In the genomic region with DNA sequence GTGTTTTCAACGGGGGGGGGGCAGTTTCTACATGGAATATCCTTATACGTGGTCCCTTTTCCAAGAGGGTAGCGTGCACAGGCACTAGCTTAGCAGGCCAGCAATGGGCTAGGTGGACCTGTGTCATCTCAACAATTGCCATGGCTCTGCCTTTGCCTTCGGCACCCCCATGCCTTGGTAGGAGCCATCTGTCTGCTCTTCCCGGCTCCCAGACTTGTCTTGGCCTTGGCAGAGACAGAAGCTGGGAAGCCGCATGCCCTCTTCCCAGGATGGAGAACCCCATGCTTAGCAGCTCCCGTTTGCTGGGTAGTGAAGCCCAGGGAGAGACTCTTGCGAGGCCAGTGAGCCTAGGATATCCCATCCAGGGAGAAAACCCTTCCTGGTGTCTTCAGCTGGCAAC, we compare ENCODE assay signal across 12 mouse cellular contexts.
"Had no signal": no experiment of that assay in that cellular context is flagged by ENCODE, and none has a peak within 500 bp of the region (broad histone marks: within the 10 kb centered on the region; RNA-seq: fewer than 3 reads in every experiment).

No protein-coding gene starts in this region.

- H3K4me3 ChIP-seq: layer of hippocampus, adult 2 months; liver, embryonic 15.5 days; megakaryocyte, embryonic 14.5 days; midbrain, embryonic 12.5 days had no signal

- H3K9me3 ChIP-seq: liver, embryonic 15.5 days; megakaryocyte, embryonic 14.5 days; midbrain, embryonic 12.5 days had no signal

- H3K27ac ChIP-seq: layer of hippocampus, adult 2 months; liver, embryonic 15.5 days; macrophage; midbrain, embryonic 12.5 days had no signal

- H3K9ac ChIP-seq: liver, embryonic 15.5 days; midbrain, embryonic 12.5 days had no signal

- H3K4me2 ChIP-seq: liver, embryonic 11.5 days; liver, embryonic 15.5 days; midbrain, embryonic 12.5 days had no signal

- H3K4me1 ChIP-seq: liver, embryonic 15.5 days had no signal

- H3K36me3 ChIP-seq: liver, embryonic 15.5 days; midbrain, embryonic 12.5 days had no signal

- H3K27me3 ChIP-seq: liver, embryonic 15.5 days; midbrain, embryonic 12.5 days had no signal

- ATAC-seq: intestine, postnatal 0 days; lung, postnatal 0 days had no signal

- DNase-seq: kidney, adult 8-10 months; kidney, postnatal 25 days; thymus, adult 18-20 months; thymus, postnatal 14 days had no signal
